Mouse (Mus musculus) erythroblast, embryonic 14.5 days (primary cell): ENCODE measurements around the gene Cybb.

ENCODE experiments used
- GATA1 ChIP-seq: IDR thresholded peaks from 2 replicates; pipeline ENCODE4 v1.6.1; 2012; ENCODE audit warnings: low read length, inconsistent platforms, mixed read lengths
- TAL1 ChIP-seq: IDR thresholded peaks from 3 replicates; pipeline ENCODE4 v1.6.1; 2012; ENCODE audit warnings: low read length, inconsistent platforms, mixed read lengths

GRCm38 (mm10) chrX:9469100-9469499 lies 18.5 kb downstream of the Cybb start:
- TF ChIP-seq GATA1 (no peak), TAL1 (no peak)
